Mouse (Mus musculus): ENCODE results near the gene Ccz1.

DNA sequence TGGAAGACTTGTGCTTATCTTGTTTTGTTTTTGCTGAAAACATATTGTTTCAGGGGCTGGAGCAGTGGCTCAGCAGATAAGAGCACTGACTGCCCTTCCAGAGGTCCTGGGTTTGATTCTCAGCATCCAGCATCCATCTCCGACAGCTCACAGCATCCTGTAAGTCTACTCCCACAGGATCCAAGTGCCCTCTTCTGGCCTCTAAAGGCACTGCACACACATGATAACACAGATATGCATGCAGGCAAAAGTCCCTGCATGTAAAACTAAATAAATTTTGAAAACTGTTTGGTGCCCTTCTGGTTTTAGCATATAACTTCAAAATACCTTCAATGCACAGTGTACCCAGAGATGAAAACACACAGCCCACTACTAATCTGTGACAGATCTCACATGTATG, 15.3 kb downstream of the Ccz1 start:
- no peak for TF ChIP-seq CTCF (IDR thresholded peaks at IDR 0.05; ENCODE audit: extremely low read depth, insufficient read depth, low read length)
- no peak for TF ChIP-seq POLR2A (IDR thresholded peaks at IDR 0.05; ENCODE audit: extremely low read depth, insufficient read depth, low read length)
